Mouse (Mus musculus) limb, embryonic 13.5 days (tissue): ENCODE measurements around the gene Capza2. TPM values are rescaled to one million over a fixed set of nuclear protein-coding genes. Genes with fewer than 3 reads are reported as not detected.

Experiments used
- ATAC-seq: fragments of 200-750 bp; cut with Nextera tagmentation; 2 replicates; pipeline ENCODE4 v1.8.0; 2017; ENCODE audit warnings: low read depth, moderate number of reproducible peaks, moderate TSS enrichment; ENCODE audit not compliant: low FRiP score
- H3K27ac ChIP-seq: fragments of 300-500 bp; sonication (generic); 2 replicates; pipeline ENCODE4 v1.5.1; 2015; ENCODE audit warnings: inconsistent platforms, mild to moderate bottlenecking, moderate library complexity
- H3K27me3 ChIP-seq: fragments of 300-500 bp; sonication (generic); 2 replicates; pipeline ENCODE4 v1.6.1; 2015; ENCODE audit warnings: mild to moderate bottlenecking, inconsistent platforms
- H3K36me3 ChIP-seq: fragments of 300-500 bp; sonication (generic); 2 replicates; pipeline ENCODE4 v1.6.1; 2015; ENCODE audit warnings: inconsistent platforms, mild to moderate bottlenecking, moderate library complexity
- H3K4me1 ChIP-seq: fragments of 300-500 bp; sonication (generic); 2 replicates; pipeline ENCODE4 v1.6.1; 2015; ENCODE audit warnings: inconsistent platforms
- H3K4me2 ChIP-seq: fragments of 300-500 bp; sonication (generic); replicated peaks from 2 replicates; pipeline ENCODE4 v1.6.1; 2015; ENCODE audit warnings: inconsistent platforms, mild to moderate bottlenecking, moderate library complexity
- H3K4me3 ChIP-seq: fragments of 300-500 bp; sonication (generic); 2 replicates; pipeline ENCODE4 v1.5.1; 2015; ENCODE audit warnings: moderate library complexity, mild to moderate bottlenecking, inconsistent platforms
- H3K9ac ChIP-seq: fragments of 300-500 bp; sonication (generic); 2 replicates; pipeline ENCODE4 v1.6.1; 2015; ENCODE audit warnings: mild to moderate bottlenecking, inconsistent platforms
- H3K9me3 ChIP-seq: fragments of 300-500 bp; sonication (generic); 2 replicates; pipeline ENCODE4 v1.6.1; 2016; ENCODE audit warnings: inconsistent platforms
- WGBS: fragments of 180-500 bp; shearing (Covaris S2); methylation state at CpG from one replicate; pipeline ENCODE4 v1.1.7; 2015; 5-methylcytosine and 5-hydroxymethylcytosine counted together
- polyA plus RNA-seq: library from polyadenylated mRNA; unstranded; fragments of >200 nt; fragmentation: Nextera tagmentation; extraction: Ambion mirVana; gene quantifications from 2 replicates; pipeline ENCODE4 v1.2.1, GENCODE M21; 2015

Gene Capza2
- polyA plus RNA-seq, result 205 and 206 TPM in 2 replicates

DNA sequence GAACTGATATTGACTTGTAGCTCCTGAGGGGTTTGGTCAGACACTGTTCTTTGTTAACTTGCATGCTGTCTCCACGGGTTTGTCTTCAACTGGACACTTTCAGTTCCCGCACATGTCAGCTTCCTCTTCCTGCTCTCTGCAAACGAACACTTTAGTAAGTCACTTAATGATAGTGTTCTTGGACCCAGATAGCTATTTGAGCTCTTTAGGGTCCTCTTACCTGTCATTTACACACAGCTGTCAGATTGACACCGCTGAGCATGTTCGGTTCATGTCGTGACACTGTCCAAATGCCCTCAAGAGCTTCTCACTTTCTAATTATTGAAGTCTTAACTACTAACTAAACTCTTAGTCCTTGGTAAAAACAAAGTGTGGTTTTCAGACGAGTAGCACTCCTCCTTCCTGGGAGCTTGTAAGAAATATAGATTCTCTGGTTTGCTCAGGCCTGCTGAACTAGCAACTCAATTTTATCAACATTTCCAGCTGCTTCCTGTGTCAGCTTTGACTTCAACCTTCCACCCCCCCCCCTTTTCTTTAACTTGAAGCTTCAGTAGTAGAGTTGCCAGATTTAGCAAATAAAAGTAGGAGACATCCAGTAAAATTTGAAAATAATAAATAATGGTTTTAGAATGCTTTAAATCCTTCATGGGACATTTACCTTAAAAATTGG is at the start of gene Capza2:
Capza2 (plus strand) TSS at position 620 of the 670 bp plus-strand sequence.
- peak within 1 kb of the TSS; percentile 94 for H3K9ac ChIP-seq
- peak within 1 kb of the TSS; percentile 91 for H3K27ac ChIP-seq
- no peak for ATAC-seq
- peaks cover 12% of the 10 kb centered on the region for H3K4me1 ChIP-seq
- peaks cover 2% of the 10 kb centered on the region; the same call in 1 of the 2 replicates for H3K9me3 ChIP-seq
- H3K4me3 ChIP-seq, result peak within 1 kb of the TSS; percentile 86
- peak within 1 kb of the TSS; percentile 79 for H3K4me2 ChIP-seq
- H3K36me3 ChIP-seq, result peaks cover 2% of the 10 kb centered on the region; the same call in 1 of the 2 replicates
- H3K27me3 ChIP-seq, result no peaks in the 10 kb centered on the region
- 79% methylated on average over 7 of the region's 7 CpGs for WGBS

DNA sequence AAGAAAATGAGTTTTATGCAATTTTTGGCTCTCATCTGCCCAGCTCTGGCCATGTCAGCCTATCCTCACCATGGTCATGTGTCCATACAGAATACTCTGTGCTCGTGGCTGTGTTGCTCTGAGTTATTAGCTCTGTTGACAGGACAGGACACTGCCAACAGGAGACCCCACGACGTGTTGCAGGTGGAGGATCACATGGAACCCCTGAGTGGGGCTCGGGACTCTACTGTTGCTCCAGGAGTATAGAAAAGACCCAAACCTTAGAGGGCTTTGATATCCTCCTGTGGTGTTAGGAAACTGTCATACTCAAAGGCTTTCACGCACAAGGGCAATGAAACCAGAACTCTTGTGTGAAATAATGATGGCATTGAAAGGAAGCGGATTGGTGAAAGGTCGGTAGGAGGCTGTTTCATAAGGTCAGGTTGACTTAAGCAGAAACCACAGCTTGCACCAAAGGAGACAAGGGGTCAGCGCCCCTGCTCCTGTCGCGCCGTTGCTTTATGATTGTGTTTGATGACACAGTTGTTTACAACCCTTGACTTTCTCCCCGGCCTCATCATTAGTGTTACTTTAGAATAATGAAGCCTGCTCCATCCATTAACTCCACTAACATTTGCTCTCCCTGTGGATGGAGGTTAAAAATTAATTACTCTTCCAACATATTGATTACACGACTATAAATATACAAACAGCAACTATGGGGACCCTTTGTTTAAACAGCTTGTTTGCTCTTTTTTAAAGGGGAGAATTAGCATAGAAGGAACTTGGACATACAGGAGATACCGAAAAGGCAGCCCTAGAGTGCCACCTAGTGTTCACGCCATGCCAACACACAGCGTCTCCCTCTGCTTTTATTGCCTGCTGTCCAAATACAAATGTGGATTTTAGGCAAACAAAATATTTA is 46.7 kb upstream of the Capza2 start:
- Histone ChIP-seq H3K36me3 (no peaks in the 10 kb centered on the region), H3K4me1 (peaks cover 5% of the 10 kb centered on the region; the same call in 1 of the 2 replicates), H3K9me3 (peaks cover 14% of the 10 kb centered on the region), H3K4me2 (peak overlapping the region; percentile 48), H3K9ac (peak overlapping the region; percentile 43; the same call in 1 of the 2 replicates), H3K27ac (no peak overlapping the region), H3K4me3 (peak overlapping the region; percentile 7; the same call in 1 of the 2 replicates), H3K27me3 (no peaks in the 10 kb centered on the region)
- peak; percentile 76; the same call in 1 of the 2 replicates for ATAC-seq
- WGBS, result 12% methylated on average over 16 of the region's 16 CpGs

DNA sequence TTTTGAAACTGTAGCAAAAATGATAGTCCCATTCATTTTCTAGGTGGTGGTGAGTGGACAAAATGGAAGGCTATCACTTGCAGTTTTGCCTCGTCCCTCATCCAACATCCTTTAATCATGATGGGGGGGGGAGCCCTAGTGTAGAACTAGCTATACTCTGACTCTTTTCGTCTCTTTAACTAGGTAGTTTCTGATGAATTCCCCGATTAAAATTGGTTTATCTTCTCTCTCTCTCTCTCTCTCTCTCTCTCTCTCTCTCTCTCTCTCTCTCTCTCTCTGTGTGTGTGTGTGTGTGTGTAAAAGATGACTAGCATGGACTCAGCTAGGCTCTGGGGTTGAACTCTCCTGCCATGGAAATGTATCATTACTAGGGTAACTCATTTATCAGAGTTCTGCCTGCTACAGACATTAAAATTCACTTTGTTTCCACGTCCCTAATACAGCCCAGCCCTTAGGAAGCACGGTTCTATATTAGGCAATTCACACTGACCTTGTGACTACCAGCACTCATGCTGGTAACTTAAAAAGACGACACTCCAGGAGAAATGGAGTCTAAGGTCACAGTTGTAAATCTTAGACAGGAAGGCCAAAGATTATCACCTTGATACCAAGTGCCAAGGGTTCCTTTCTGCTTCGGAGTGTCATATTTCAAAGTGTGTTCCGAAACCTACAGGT is 45.9 kb upstream of the Capza2 start:
- Histone ChIP-seq H3K27ac (no peak overlapping the region), H3K36me3 (no peaks in the 10 kb centered on the region), H3K4me2 (no peak overlapping the region), H3K9ac (no peak overlapping the region), H3K4me1 (peaks cover 5% of the 10 kb centered on the region; the same call in 1 of the 2 replicates), H3K4me3 (no peak overlapping the region), H3K9me3 (peaks cover 15% of the 10 kb centered on the region), H3K27me3 (no peaks in the 10 kb centered on the region)
- WGBS, result 27% methylated on average over 8 of the region's 8 CpGs
- no peak for ATAC-seq

DNA sequence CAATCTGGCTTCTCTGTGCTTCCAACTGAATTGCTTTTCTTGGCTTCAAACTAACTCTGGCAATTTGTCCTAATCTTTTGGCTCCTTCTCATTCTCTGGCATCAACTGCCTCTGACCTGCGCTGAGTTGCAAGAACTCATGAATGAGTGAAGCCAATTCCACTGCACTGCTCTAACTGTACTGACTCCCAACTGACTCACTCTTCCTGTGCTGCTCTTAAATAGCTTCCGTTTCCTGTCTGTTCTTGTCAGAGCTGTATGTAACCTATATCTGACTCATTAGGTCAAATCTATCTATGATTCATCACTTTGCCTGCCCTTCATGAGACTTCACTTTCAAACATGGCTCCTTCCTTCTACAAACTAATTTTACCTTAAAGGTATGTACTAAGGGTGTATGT is 42.1 kb upstream of the Capza2 start:
- peaks cover 5% of the 10 kb centered on the region; the same call in 1 of the 2 replicates for H3K4me1 ChIP-seq
- H3K9ac ChIP-seq, result no peak overlapping the region
- no peak overlapping the region for H3K4me2 ChIP-seq
- no peak for ATAC-seq
- no peak overlapping the region for H3K4me3 ChIP-seq
- 96% methylated on average over 2 of the region's 2 CpGs for WGBS
- no peaks in the 10 kb centered on the region for H3K27me3 ChIP-seq
- no peaks in the 10 kb centered on the region for H3K36me3 ChIP-seq
- H3K9me3 ChIP-seq, result peaks cover 22% of the 10 kb centered on the region
- H3K27ac ChIP-seq, result no peak overlapping the region

DNA sequence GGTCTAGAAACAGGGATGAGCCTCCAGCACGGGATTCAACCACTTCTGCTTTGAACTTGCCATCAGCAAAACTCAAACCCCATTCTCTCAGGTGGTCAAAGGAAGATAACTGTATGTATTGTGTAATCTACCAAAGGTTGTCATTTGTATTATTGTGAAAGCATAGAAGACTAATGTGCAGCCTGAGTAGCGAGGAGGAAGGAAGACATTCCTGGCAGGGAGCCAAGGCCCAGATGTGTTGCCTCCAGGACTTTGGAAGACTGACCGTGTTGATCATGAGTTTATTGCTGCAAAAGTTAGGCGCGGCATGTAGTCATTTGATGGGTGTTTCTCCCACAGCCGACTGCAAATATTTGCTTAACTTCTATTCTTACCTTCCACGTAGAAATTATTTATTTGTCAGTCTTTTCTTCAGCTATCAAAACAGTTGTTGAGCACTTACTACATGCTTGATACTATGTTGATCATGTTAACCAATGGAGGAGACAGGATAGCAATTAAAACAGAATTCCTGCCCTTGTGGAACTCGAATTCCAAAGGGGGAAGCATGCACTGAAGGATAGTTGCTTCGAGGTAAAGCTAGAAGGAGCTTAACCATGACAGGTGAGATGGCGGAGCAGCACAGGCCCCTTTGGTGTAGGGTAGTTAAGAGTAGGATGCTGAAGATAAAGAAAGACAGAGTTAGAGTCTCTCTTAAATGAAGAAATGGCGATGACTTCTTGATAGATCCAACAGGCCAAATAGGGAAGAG is 40.1 kb upstream of the Capza2 start:
- 73% methylated on average over 11 of the region's 11 CpGs for WGBS

DNA sequence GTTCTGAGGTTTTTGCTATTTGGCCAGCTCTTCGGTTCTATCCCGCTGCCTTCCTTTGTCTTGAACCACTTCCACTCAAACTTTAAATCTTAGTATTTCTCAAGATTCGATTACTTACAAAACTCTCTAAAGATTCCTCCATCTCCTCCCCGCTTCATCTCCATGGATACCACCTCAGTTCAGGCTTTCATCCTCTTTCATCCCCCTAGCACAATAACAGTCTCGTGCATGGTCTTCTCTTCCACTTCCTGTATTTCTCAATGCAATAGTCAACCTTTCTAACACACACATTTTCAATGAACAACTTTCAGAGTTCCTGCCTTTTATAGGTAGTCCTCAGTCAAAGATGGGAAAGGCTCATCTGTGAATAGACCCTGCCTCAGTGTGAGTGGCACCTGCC is 36.7 kb upstream of the Capza2 start:
- no peaks in the 10 kb centered on the region for H3K4me1 ChIP-seq
- ATAC-seq, result no peak
- no peak overlapping the region for H3K9ac ChIP-seq
- no peaks in the 10 kb centered on the region for H3K27me3 ChIP-seq
- WGBS, result 93% methylated on average over 5 of the region's 5 CpGs
- H3K27ac ChIP-seq, result no peak overlapping the region
- H3K4me2 ChIP-seq, result no peak overlapping the region
- H3K4me3 ChIP-seq, result no peak overlapping the region
- H3K9me3 ChIP-seq, result peaks cover 7% of the 10 kb centered on the region; the same call in 1 of the 2 replicates
- no peaks in the 10 kb centered on the region for H3K36me3 ChIP-seq

More for the DNA sequence above, 40.1 kb upstream of the Capza2 start:
- H3K4me2 ChIP-seq, result no peak overlapping the region
- peaks cover 22% of the 10 kb centered on the region for H3K9me3 ChIP-seq
- H3K9ac ChIP-seq, result no peak overlapping the region
- H3K27ac ChIP-seq, result no peak overlapping the region
- H3K36me3 ChIP-seq, result no peaks in the 10 kb centered on the region
- H3K4me3 ChIP-seq, result no peak overlapping the region
- no peaks in the 10 kb centered on the region for H3K4me1 ChIP-seq
- no peaks in the 10 kb centered on the region for H3K27me3 ChIP-seq
- ATAC-seq, result no peak

DNA sequence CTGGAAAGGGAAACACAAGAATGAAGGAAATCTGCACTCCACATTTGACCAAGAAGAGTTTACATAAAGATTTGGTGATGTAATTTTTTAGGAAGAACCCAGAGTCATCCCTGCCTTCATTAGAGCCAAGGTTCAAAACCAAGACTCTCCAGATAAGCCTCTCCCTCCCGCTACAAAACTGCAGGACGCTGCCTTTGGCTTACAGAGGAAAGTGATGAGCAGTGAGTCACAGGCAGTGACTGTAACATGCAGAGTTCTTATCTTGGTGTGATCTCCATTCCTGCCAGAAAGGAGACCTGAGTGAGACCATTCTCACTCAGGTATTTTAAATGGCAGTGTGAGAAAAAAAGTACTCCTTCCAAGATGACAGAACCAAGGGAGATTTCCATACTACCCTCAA is 34.5 kb upstream of the Capza2 start:
- no peak overlapping the region for H3K4me3 ChIP-seq
- H3K9ac ChIP-seq, result no peak overlapping the region
- H3K27me3 ChIP-seq, result no peaks in the 10 kb centered on the region
- 73% methylated on average over 2 of the region's 2 CpGs for WGBS
- H3K4me1 ChIP-seq, result no peaks in the 10 kb centered on the region
- no peaks in the 10 kb centered on the region for H3K36me3 ChIP-seq
- H3K9me3 ChIP-seq, result peaks cover 7% of the 10 kb centered on the region; the same call in 1 of the 2 replicates
- no peak for ATAC-seq
- H3K4me2 ChIP-seq, result no peak overlapping the region
- H3K27ac ChIP-seq, result no peak overlapping the region

DNA sequence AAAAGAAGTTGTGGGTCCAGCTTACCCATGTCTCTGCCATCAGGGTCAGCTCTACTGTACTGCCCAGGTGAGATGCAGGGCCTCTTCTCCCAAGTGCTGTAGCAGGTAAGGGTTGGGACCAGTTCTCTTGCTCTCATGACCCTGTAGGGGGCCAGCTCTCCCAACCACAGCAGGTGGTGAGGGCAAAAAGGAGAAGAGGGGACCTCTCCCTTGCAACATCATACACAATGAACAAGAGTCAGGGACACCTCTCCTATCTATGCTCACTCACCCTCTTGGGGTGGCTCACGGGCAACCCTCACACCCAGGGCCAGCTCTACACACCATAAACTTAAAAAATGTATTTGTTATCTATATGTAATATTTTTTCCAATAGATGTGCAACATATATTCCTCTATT is 29.1 kb upstream of the Capza2 start:
- 88% methylated on average over 1 of the region's 1 CpGs for WGBS
- Histone ChIP-seq H3K36me3 (no peaks in the 10 kb centered on the region), H3K27ac (no peak overlapping the region), H3K9ac (no peak overlapping the region), H3K4me1 (no peaks in the 10 kb centered on the region), H3K27me3 (0 out of 2 replicates have a peak, but pooled peaks cover 3% of the 10 kb centered on the region), H3K4me2 (no peak overlapping the region), H3K4me3 (no peak overlapping the region), H3K9me3 (no peaks in the 10 kb centered on the region)
- no peak for ATAC-seq

DNA sequence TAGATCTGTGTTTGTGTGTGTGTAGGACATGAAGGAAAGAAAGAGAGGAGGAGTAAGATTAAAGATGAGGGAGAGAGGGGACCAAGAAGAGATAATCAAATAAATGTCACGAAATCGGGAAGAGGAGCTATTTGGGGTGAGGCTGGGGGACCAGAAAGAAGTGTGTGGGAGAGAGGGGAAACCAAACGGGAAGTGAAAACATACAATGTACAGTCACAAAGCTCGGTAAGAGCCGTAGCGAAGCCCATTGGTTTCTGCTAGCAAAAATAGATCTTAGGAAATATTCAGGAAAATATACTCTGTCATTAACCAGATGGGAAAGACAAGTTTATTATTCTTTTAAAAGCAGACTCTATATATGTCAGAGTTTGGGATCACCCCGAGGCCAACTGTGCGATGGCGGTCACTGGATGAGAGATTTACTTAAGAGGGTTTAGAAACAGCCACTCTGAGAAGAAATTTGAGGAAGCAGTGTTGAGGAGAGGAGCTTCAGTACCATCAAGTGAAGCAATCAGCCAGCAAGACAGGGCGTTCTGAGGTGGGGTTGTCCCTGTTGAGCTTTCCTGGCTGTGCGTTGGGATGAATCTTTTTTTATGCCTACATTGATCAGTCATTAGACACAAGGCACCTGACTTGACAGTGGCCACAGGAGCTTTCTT is 24.6 kb upstream of the Capza2 start:
- Histone ChIP-seq H3K4me3 (no peak overlapping the region), H3K27ac (no peak overlapping the region), H3K27me3 (0 out of 2 replicates have a peak, but pooled peaks cover 3% of the 10 kb centered on the region), H3K36me3 (no peaks in the 10 kb centered on the region), H3K4me2 (no peak overlapping the region), H3K4me1 (peaks cover 1% of the 10 kb centered on the region; the same call in 1 of the 2 replicates), H3K9ac (no peak overlapping the region), H3K9me3 (no peaks in the 10 kb centered on the region)
- ATAC-seq, result no peak
- 87% methylated on average over 11 of the region's 11 CpGs for WGBS

DNA sequence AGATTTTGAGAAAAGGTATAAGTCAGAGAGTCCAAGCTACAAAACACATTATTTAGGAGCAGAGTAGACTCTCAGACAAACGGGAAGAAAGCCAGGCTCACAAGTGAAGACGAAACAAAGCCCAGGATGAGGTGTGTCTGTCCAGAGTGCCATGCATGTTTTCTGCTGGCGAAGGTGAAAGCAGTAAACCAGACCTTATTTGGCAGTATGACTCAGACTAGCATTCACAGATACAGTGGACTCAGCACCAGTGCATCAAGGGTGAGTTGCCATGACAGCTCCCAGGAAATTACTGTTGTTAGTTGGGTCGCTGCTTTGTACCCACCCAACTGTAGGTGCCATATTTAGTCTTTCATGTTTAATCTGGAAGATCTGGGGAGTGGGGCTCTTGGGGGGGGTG is 23.4 kb upstream of the Capza2 start:
- H3K4me1 ChIP-seq, result peaks cover 4% of the 10 kb centered on the region; the same call in 1 of the 2 replicates
- H3K36me3 ChIP-seq, result no peaks in the 10 kb centered on the region
- no peak overlapping the region for H3K9ac ChIP-seq
- H3K4me2 ChIP-seq, result no peak overlapping the region
- ATAC-seq, result no peak
- H3K27ac ChIP-seq, result no peak overlapping the region
- H3K9me3 ChIP-seq, result no peaks in the 10 kb centered on the region
- no peaks in the 10 kb centered on the region for H3K27me3 ChIP-seq
- 69% methylated on average over 4 of the region's 4 CpGs for WGBS
- no peak overlapping the region for H3K4me3 ChIP-seq

DNA sequence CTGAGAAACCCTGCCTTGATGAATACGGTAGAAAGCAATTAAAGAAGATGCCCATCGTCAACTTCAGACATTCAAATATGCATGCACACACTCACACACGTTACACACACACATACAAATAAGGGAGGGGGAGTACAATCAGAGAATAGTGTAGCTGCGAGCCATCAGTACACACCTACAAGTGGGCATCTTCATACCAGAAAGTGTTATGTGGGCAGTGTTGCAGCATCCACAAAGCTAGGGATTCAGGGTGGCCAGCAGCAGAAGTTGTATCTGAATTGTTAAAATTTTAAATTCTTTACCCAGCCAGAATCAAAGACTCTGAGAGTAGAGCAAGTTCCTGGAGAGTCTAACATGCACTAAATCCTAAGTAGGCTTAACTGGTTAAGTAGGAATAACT is 15.2 kb upstream of the Capza2 start:
- Histone ChIP-seq H3K4me2 (no peak overlapping the region), H3K4me3 (no peak overlapping the region), H3K9ac (no peak overlapping the region), H3K27me3 (no peaks in the 10 kb centered on the region), H3K27ac (no peak overlapping the region), H3K36me3 (no peaks in the 10 kb centered on the region), H3K9me3 (0 out of 2 replicates have a peak, but pooled peaks cover 6% of the 10 kb centered on the region), H3K4me1 (peaks cover 4% of the 10 kb centered on the region; the same call in 1 of the 2 replicates)
- 83% methylated on average over 4 of the region's 4 CpGs for WGBS
- ATAC-seq, result no peak
